Mouse (Mus musculus): ENCODE data around the gene Esrrg. TPM values are rescaled to one million over a fixed set of nuclear protein-coding genes. Genes with fewer than 3 reads are reported as not detected.

Esrrg gene
- total and polyA plus RNA-seq, 3 experiments: not detected

DNA sequence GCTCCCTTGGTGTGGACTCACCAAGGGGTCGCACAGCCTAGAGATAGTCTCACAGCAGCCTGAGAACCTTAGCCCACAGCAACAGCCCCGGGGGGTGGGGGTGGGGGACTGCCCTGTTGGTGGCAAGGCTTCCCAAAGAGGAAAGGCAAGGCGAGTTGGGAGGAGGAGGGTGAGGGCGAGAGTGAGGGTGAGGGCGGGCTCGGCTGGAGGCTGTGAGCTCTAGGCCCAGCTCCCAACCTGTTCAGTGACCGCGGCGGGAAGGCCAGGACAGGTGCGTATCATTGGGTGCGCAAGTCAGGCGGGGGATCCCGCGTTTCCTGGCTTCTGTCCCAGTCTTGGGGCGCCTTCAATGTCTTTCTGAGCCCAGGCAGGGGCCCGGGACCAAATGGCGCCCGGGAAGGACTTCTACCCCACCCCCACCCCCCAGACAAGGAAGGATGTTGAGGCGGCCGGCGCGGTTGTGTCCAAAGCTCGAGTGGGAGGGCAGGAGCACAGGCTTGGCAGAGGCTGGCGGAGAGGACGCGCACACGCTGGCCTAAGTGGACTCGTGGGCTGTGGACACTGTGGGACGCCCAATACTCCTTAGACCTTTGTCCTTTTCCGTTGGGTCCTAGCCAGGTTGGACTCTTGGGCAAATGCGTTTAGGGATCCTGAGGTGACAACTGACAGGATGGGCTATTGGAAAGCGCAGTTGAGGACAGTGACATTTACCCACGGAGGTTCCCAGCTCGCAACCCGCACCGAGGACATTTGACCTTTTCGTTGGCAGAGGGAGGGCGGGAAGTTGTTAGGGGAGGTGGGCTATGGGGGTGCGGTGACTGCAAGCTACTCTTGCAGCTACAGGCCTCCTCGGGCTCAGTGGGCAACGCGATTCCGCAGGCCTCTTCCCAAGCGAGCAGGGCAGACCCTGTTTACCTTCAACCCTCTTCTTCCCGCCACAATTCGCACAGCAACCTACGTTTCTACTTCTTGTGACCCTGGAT lies 1.2 kb upstream of the Esrrg start:
- in situ Hi-C loops (cut with MboI; ENCODE audit: low pct_ligation_motif_present, low pct_unique_long_range_greater_than_20kb, low sequenced_read_pairs): no loop called here
- H3K27me3 ChIP-seq (replicated peaks): no peaks in the 10 kb centered on the region

DNA sequence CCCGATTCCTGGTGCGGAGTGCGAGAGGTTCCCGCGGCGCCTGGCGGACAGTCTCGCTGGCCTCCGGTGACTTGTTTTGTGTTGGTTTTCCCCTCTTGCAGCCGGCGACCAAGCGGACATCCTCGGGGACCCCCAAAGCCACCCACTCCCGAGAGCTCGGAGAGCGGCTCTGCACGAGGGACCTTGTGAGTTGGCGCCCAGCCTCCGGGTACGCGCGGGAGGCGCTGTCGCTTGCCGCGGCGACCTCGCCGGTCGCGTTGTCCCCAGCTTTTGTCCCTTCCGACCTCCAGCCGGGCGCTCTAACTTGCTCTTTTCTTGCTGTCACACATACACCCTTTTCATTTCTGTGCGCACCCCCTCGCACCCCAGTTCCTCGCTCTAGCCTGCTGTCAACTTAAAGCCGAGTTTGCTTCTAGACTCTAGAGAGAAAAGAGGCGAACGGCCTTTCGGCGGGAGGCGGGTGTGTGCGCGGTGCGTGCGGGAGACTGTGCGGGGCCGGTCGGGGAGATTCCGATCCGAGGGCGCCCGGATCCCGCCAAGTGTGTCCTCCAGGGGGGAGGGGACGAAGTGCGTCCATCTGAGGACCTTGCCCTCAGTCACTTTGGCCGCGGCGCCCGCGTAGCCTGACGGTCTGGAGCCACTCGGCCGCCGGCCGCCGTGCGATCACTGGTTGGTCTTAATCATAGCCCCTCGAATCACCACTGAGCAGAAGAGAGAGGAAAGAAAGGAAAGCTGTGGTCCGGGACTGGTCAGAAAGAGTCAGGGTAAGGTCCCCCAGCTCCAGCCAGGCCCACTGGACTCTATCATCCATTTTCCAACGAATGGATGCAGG lies 646 bp downstream of the Esrrg start:
- no peaks in the 10 kb centered on the region for H3K27me3 ChIP-seq (replicated peaks)
- no peak for DNase-seq (ENCODE audit: extremely low read depth)
- no peaks in the 10 kb centered on the region for H3K79me2 ChIP-seq (replicated peaks; ENCODE audit: control insufficient read depth, extremely low read depth, insufficient read depth, poor library complexity, severe bottlenecking)
- no peak overlapping the region for H3K4me3 ChIP-seq (replicated peaks in 1 of 3; ENCODE audit: low read depth in 2 of 3, low read length in 2 of 3, poor library complexity in 1 of 3)
- no peak overlapping the region for H3K4me2 ChIP-seq (ENCODE audit: insufficient read depth, low read depth, poor library complexity, severe bottlenecking)
- no peaks in the 10 kb centered on the region for H3K36me3 ChIP-seq (replicated peaks in 1 of 2; ENCODE audit: control insufficient read depth in 1 of 2, insufficient read depth in 1 of 2, low read length in 1 of 2)
- no peak for TF ChIP-seq ELF1 (IDR thresholded peaks at IDR 0.05; ENCODE audit: low read depth, low read length)
- no peak overlapping the region for H3K27ac ChIP-seq (ENCODE audit: insufficient read depth, low read depth)
- no peaks in the 10 kb centered on the region for H3K4me1 ChIP-seq (ENCODE audit: control insufficient read depth in 1 of 2, insufficient read depth in 2 of 2)
- H3K9ac ChIP-seq (ENCODE audit: insufficient read depth, low read depth): no peak overlapping the region
- H3K9me3 ChIP-seq (replicated peaks; ENCODE audit: low read length): peaks cover 78% of the 10 kb centered on the region
- in situ Hi-C loops (cut with MboI; ENCODE audit: low pct_ligation_motif_present, low pct_unique_long_range_greater_than_20kb, low sequenced_read_pairs): no loop called here
- dilution Hi-C loops (cut with MboI; ENCODE audit: extremely low pct_ligation_motif_present, extremely low pct_unique_long_range_greater_than_20kb, low sequenced_read_pairs): no loop called here

More for the DNA sequence above, 1.2 kb upstream of the Esrrg start:
- no peak for DNase-seq (ENCODE audit: extremely low read depth)
- Histone ChIP-seq H3K27ac (ENCODE audit: insufficient read depth, low read depth) (no peak overlapping the region), H3K4me1 (ENCODE audit: control insufficient read depth in 1 of 2, insufficient read depth in 2 of 2) (no peaks in the 10 kb centered on the region), H3K79me2 (replicated peaks; ENCODE audit: control insufficient read depth, extremely low read depth, insufficient read depth, poor library complexity, severe bottlenecking) (no peaks in the 10 kb centered on the region), H3K4me2 (ENCODE audit: insufficient read depth, low read depth, poor library complexity, severe bottlenecking) (no peak overlapping the region), H3K4me3 (replicated peaks in 1 of 3; ENCODE audit: low read depth in 2 of 3, low read length in 2 of 3, poor library complexity in 1 of 3) (no peak overlapping the region), H3K9ac (ENCODE audit: insufficient read depth, low read depth) (no peak overlapping the region), H3K9me3 (replicated peaks; ENCODE audit: low read length) (peaks cover 81% of the 10 kb centered on the region), H3K36me3 (replicated peaks in 1 of 2; ENCODE audit: control insufficient read depth in 1 of 2, insufficient read depth in 1 of 2, low read length in 1 of 2) (no peaks in the 10 kb centered on the region)
- TF ChIP-seq MAX (IDR thresholded peaks at IDR 0.05; ENCODE audit: low read length): no peak
- TF ChIP-seq TBP (conservative IDR thresholded peaks at IDR 0.05; ENCODE audit: low read depth, low read length): no peak
- TF ChIP-seq ZMIZ1 (IDR thresholded peaks at IDR 0.05; ENCODE audit: low read depth, low read length): no peak
- no peak for TF ChIP-seq MEF2A (IDR thresholded peaks at IDR 0.05; ENCODE audit: borderline replicate concordance, low read depth, low read length)
- TF ChIP-seq TCF12 (IDR thresholded peaks at IDR 0.05; ENCODE audit: low read depth, low read length): no peak
- no peak for TF ChIP-seq USF2 (conservative IDR thresholded peaks at IDR 0.05; ENCODE audit: low read depth, low read length)
- no peak for TF ChIP-seq GABPA (IDR thresholded peaks at IDR 0.05; ENCODE audit: insufficient replicate concordance, low read depth, low read length)
- no peak for TF ChIP-seq HCFC1 (IDR thresholded peaks at IDR 0.05; ENCODE audit: low read depth, low read length)
- no peak for TF ChIP-seq CHD1 (IDR thresholded peaks at IDR 0.05; ENCODE audit: low read depth, low read length)
- no peak for TF ChIP-seq ETS1 (conservative IDR thresholded peaks at IDR 0.05; ENCODE audit: low read depth, low read length)
- dilution Hi-C loops (cut with MboI; ENCODE audit: extremely low pct_ligation_motif_present, extremely low pct_unique_long_range_greater_than_20kb, low sequenced_read_pairs): no loop called here
